38 mouse cellular contexts compared by ENCODE assay signal in genomic region chr3:98249378-98249777, GRCm38 (mm10). TPM values are rescaled to one million over a fixed set of nuclear protein-coding genes. Genes with fewer than 3 reads are reported as not detected.
"Had no signal": no experiment of that assay in that cellular context is flagged by ENCODE, and none has a peak within 500 bp of the region (broad histone marks: within the 10 kb centered on the region; RNA-seq: fewer than 3 reads in every experiment).

No protein-coding gene starts in this region.

- ATAC-seq: hindbrain, embryonic 16.5 days; inflammation-experienced regulatory T-cells, adult 6 months had no signal

- DNase-seq: gastrocnemius, adult 2 months; gastrocnemius, postnatal 10 days; gastrocnemius, postnatal 25 days; heart, adult 18-20 months; heart, postnatal 10 days; heart, postnatal 4 days; kidney, adult 11 months; kidney, adult 2 months; kidney, adult 9 months; kidney, postnatal 14 days; kidney, postnatal 36 days; left cerebral cortex, postnatal 4 days had no signal

- H3K27ac ChIP-seq: gastrocnemius, adult 2 months; heart, embryonic 10.5 days; hindbrain, embryonic 10.5 days; hindbrain, embryonic 12.5 days; hindbrain, embryonic 14.5 days; kidney, embryonic 15.5 days; kidney, postnatal 0 days; limb, embryonic 13.5 days; limb, embryonic 15.5 days; liver, embryonic 14.5 days had no signal

- H3K9ac ChIP-seq: heart, embryonic 12.5 days; hindbrain, embryonic 12.5 days; hindbrain, embryonic 14.5 days; kidney, embryonic 15.5 days; limb, embryonic 13.5 days; limb, embryonic 15.5 days; liver, embryonic 14.5 days had no signal

- H3K9me3 ChIP-seq: hindbrain, embryonic 12.5 days; limb, embryonic 15.5 days had no signal

- H3K4me2 ChIP-seq: heart, embryonic 12.5 days; hindbrain, embryonic 12.5 days; hindbrain, embryonic 14.5 days; kidney, embryonic 15.5 days; limb, embryonic 13.5 days; limb, embryonic 15.5 days; liver, embryonic 11.5 days had no signal

- H3K4me3 ChIP-seq: gastrocnemius, adult 2 months; heart, embryonic 10.5 days; heart, embryonic 12.5 days; hindbrain, embryonic 10.5 days; hindbrain, embryonic 12.5 days; kidney, embryonic 15.5 days; limb, embryonic 13.5 days; limb, embryonic 15.5 days had no signal

- H3K4me1 ChIP-seq: heart, embryonic 12.5 days had no signal

- H3K36me3 ChIP-seq: heart, embryonic 10.5 days; heart, embryonic 12.5 days; hindbrain, embryonic 10.5 days; hindbrain, embryonic 12.5 days; kidney, embryonic 15.5 days; limb, embryonic 13.5 days; limb, embryonic 15.5 days had no signal

- H3K27me3 ChIP-seq: heart, embryonic 12.5 days; hindbrain, embryonic 12.5 days; kidney, embryonic 15.5 days; limb, embryonic 13.5 days; limb, embryonic 15.5 days had no signal

RNA-seq across cellular contexts. Expression of gene Reg4, which starts 27.4 kb away (rescaled TPM):
- total RNA-seq: gastrocnemius, adult 2 months; gastrocnemius, postnatal 10 days; gastrocnemius, postnatal 25 days; gastrocnemius, postnatal 4 days; granulocyte monocyte progenitor cell, adult 5-6 weeks; heart, adult 18-20 months; heart, adult 8-10 months; heart, postnatal 10 days; heart, postnatal 25 days; heart, postnatal 4 days; layer of hippocampus, adult 8-10 months; layer of hippocampus, postnatal 14 days; layer of hippocampus, postnatal 36 days; left cerebral cortex, adult 18-20 months; left cerebral cortex, adult 8-10 months; left cerebral cortex, postnatal 10 days; left cerebral cortex, postnatal 25 days; left cerebral cortex, postnatal 4 days had no signal
- polyA plus RNA-seq: heart, embryonic 10.5 days; heart, embryonic 12.5 days; heart, embryonic 16.5 days; hindbrain, embryonic 10.5 days; hindbrain, embryonic 12.5 days; hindbrain, embryonic 14.5 days; hindbrain, embryonic 16.5 days; inflammation-experienced regulatory T-cells, adult 6 months; kidney, adult 2 months; limb, embryonic 11.5 days; limb, embryonic 13.5 days; limb, embryonic 15.5 days; liver, embryonic 14.5 days had no signal

RNA-seq across cellular contexts. Expression of gene Hmgcs2, which starts 30.9 kb away (rescaled TPM):
- total RNA-seq: granulocyte monocyte progenitor cell, adult 5-6 weeks had no signal
- polyA plus RNA-seq: inflammation-experienced regulatory T-cells, adult 6 months had no signal
